Comparison of ENCODE assay signal across 29 mouse cellular contexts in the genomic region with DNA sequence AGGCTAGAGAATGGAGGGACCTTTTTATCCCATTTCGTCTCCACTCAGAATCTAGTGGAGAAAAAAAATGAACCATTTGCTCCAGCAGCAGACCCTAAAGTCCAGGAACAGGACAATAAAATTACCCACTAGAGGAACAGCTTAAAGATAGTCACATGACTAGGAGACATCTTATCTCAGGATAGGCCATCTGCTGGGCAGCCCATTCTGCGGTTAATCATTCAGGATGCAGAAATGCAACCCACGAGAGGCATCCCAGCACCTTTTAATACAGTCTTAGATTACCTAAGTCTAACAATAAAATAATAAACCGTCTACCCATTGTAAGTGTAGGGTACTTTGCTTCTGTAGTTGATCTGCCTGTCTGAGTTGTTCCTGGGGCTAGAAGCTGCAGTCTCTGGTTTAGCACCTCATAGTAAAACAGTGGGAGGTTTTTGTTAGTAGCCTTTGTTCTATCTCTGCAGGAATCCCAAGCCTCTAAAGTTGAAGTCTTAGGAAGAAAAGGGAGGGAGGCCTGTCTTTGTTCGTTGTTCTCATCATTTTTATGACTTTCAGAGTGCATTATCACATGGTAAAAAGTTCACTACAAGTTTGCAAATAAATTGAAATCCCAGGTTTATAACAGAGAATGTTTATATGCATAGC. TPM values are rescaled to one million over a fixed set of nuclear protein-coding genes. Genes with fewer than 3 reads are reported as not detected.
DNase-seq lines count a peak whose midpoint lies in the region; ATAC-seq and TF ChIP-seq lines count a peak whose summit lies in the region.
"Had no signal": no experiment of that assay in that cellular context is flagged by ENCODE, and none has a peak within 500 bp of the region (broad histone marks: within the 10 kb centered on the region; RNA-seq: fewer than 3 reads in every experiment).

No protein-coding gene starts in this region.

- H3K4me2 ChIP-seq in liver, embryonic 11.5 days: no peak overlapping the region
- no peak overlapping the region for H3K4me2 ChIP-seq in liver, postnatal 0 days (ENCODE audit: low read depth, low read length)
- H3K4me2 ChIP-seq in kidney, embryonic 16.5 days (replicated peaks; ENCODE audit: low read depth, low read length): no peak overlapping the region
- H3K4me2 ChIP-seq: embryonic facial prominence, embryonic 15.5 days; heart, embryonic 15.5 days; hindbrain, embryonic 13.5 days had no signal

- WGBS in liver, embryonic 11.5 days: 46% methylated on average over 5 of the region's 5 CpGs
- 42% methylated on average over 5 of the region's 5 CpGs for WGBS in liver, postnatal 0 days (ENCODE audit: insufficient replicate concordance)
- WGBS in kidney, embryonic 16.5 days: 43% methylated on average over 5 of the region's 5 CpGs

- no peak overlapping the region for H3K27ac ChIP-seq in liver, embryonic 11.5 days (ENCODE audit: low read depth, low read length)
- no peak overlapping the region for H3K27ac ChIP-seq in liver, postnatal 0 days (ENCODE audit: low read depth)
- no peak overlapping the region for H3K27ac ChIP-seq in kidney, embryonic 16.5 days (ENCODE audit: low read length)
- H3K27ac ChIP-seq: embryonic facial prominence, embryonic 15.5 days; forebrain, embryonic 10.5 days; gastrocnemius, adult 2 months; heart, embryonic 10.5 days; heart, embryonic 15.5 days; hindbrain, embryonic 13.5 days; hindbrain, postnatal 0 days had no signal

- no peaks in the 10 kb centered on the region for H3K9me3 ChIP-seq in liver, embryonic 11.5 days (ENCODE audit: control insufficient read depth, low read length)
- H3K9me3 ChIP-seq in liver, postnatal 0 days (ENCODE audit: low read length): no peaks in the 10 kb centered on the region
- no peaks in the 10 kb centered on the region for H3K9me3 ChIP-seq in kidney, embryonic 16.5 days (ENCODE audit: low read length)
- H3K9me3 ChIP-seq: embryonic facial prominence, embryonic 15.5 days; forebrain, embryonic 10.5 days; heart, embryonic 10.5 days; heart, embryonic 15.5 days; hindbrain, embryonic 13.5 days had no signal

- no peaks in the 10 kb centered on the region for H3K27me3 ChIP-seq in liver, embryonic 11.5 days (replicated peaks; ENCODE audit: control insufficient read depth, insufficient read depth, low read length)
- no peaks in the 10 kb centered on the region for H3K27me3 ChIP-seq in liver, postnatal 0 days (ENCODE audit: insufficient read depth, low read length)
- H3K27me3 ChIP-seq in kidney, embryonic 16.5 days (ENCODE audit: insufficient read depth, low read length): no peaks in the 10 kb centered on the region
- H3K27me3 ChIP-seq: CH12.LX; embryonic facial prominence, embryonic 15.5 days; heart, embryonic 15.5 days; hindbrain, embryonic 13.5 days had no signal

- TF ChIP-seq CTCF in liver, postnatal 0 days (IDR thresholded peaks at IDR 0.05; ENCODE audit: low read depth): no peak

- H3K4me1 ChIP-seq in liver, embryonic 11.5 days (replicated peaks; ENCODE audit: control insufficient read depth, insufficient read depth, low read length): no peaks in the 10 kb centered on the region
- H3K4me1 ChIP-seq in liver, postnatal 0 days (ENCODE audit: insufficient read depth): no peaks in the 10 kb centered on the region
- no peaks in the 10 kb centered on the region for H3K4me1 ChIP-seq in kidney, embryonic 16.5 days (ENCODE audit: insufficient read depth, low read length)
- H3K4me1 ChIP-seq: embryonic facial prominence, embryonic 15.5 days; hindbrain, embryonic 13.5 days had no signal

- H3K9ac ChIP-seq in liver, embryonic 11.5 days (ENCODE audit: low read depth, low read length): no peak overlapping the region
- H3K9ac ChIP-seq in liver, postnatal 0 days (replicated peaks): no peak overlapping the region
- no peak overlapping the region for H3K9ac ChIP-seq in kidney, embryonic 16.5 days (replicated peaks; ENCODE audit: low read length)
- H3K9ac ChIP-seq: embryonic facial prominence, embryonic 15.5 days; heart, embryonic 15.5 days; hindbrain, embryonic 13.5 days had no signal

- DNase-seq in liver, embryonic 11.5 days (ENCODE audit: low spot score): no peak
- DNase-seq in liver, postnatal 0 days: no peak
- DNase-seq in ES-CJ7 (ENCODE audit: low read depth, low spot score) (peak; percentile 62), MEL-GATA-1-ER (ENCODE audit: extremely low read depth, low read depth) (peak; percentile 52)
- no peak for DNase-seq in T-cell, adult 2 months (ENCODE audit: low spot score)
- DNase-seq: adrenal gland, postnatal 25 days; cerebellum, adult 18-20 months; cerebellum, adult 9-11 months; embryo, embryonic 11 days; gastrocnemius, adult 2 months; gastrocnemius, postnatal 36 days; heart, adult 18-20 months; heart, postnatal 14 days had no signal

- TF ChIP-seq EP300 in liver, postnatal 0 days (IDR thresholded peaks at IDR 0.05; ENCODE audit: low read depth): no peak

- H3K4me3 ChIP-seq in liver, embryonic 11.5 days (ENCODE audit: low read depth, low read length): no peak overlapping the region
- H3K4me3 ChIP-seq in liver, postnatal 0 days (ENCODE audit: low read depth, low read length): no peak overlapping the region
- H3K4me3 ChIP-seq in kidney, embryonic 16.5 days (ENCODE audit: low read length): no peak overlapping the region
- H3K4me3 ChIP-seq: embryonic facial prominence, embryonic 15.5 days; erythroblast, embryonic 14.5 days; forebrain, embryonic 10.5 days; gastrocnemius, adult 2 months; heart, embryonic 10.5 days; heart, embryonic 15.5 days; hindbrain, embryonic 13.5 days had no signal

- ATAC-seq in liver, embryonic 11.5 days (replicated peaks; ENCODE audit: low FRiP score): 0 out of 2 replicates have a peak, but pooled peaks have one; percentile 39
- no peak for ATAC-seq in liver, postnatal 0 days
- ATAC-seq in megakaryocyte-erythroid progenitor cell, adult 5-6 weeks (replicated peaks; ENCODE audit: low FRiP score, low TSS enrichment, poor library complexity, severe bottlenecking): peak; percentile 55
- ATAC-seq in kidney, embryonic 16.5 days (ENCODE audit: low FRiP score, low TSS enrichment): no peak
- ATAC-seq: activated CD4-positive, CD25-positive, alpha-beta regulatory T cell, adult 4 months; forebrain, embryonic 14.5 days; hindbrain, postnatal 0 days had no signal

- no peaks in the 10 kb centered on the region for H3K36me3 ChIP-seq in liver, embryonic 11.5 days (ENCODE audit: control insufficient read depth, insufficient read depth, low read length)
- H3K36me3 ChIP-seq in liver, postnatal 0 days (replicated peaks; ENCODE audit: insufficient read depth, low read length): no peaks in the 10 kb centered on the region
- no peaks in the 10 kb centered on the region for H3K36me3 ChIP-seq in kidney, embryonic 16.5 days (ENCODE audit: insufficient read depth, low read length)
- H3K36me3 ChIP-seq: embryonic facial prominence, embryonic 15.5 days; forebrain, embryonic 10.5 days; heart, embryonic 10.5 days; heart, embryonic 15.5 days; hindbrain, embryonic 13.5 days had no signal

RNA-seq across cellular contexts. Expression of gene Cd70, which starts 21.2 kb away (rescaled TPM):
- polyA plus RNA-seq in liver, embryonic 11.5 days (2014; fragmentation: Nextera tagmentation; extraction: Ambion mirVana): not detected in 2 replicates
- not detected in 2 replicates for polyA plus RNA-seq in liver, postnatal 0 days (2015; fragmentation: Nextera tagmentation; extraction: Ambion mirVana)
- total RNA-seq in megakaryocyte-erythroid progenitor cell, adult 5-6 weeks (2014; fragmentation: Nextera tagmentation): not detected in 2 replicates
- total RNA-seq in megakaryocyte-erythroid progenitor cell, adult 5-6 weeks (2017): not detected in 2 replicates
- not detected in 2 replicates for polyA plus RNA-seq in kidney, embryonic 16.5 days (2015; fragmentation: Nextera tagmentation; extraction: Ambion mirVana)
- total RNA-seq: adrenal gland, adult 18-20 months; adrenal gland, postnatal 25 days; gastrocnemius, adult 2 months; gastrocnemius, postnatal 36 days; heart, adult 18-20 months; heart, postnatal 14 days; hematopoietic stem cell, adult 5-6 weeks had no signal
- polyA plus RNA-seq: embryonic facial prominence, embryonic 11.5 days; embryonic facial prominence, embryonic 15.5 days; erythroblast, embryonic 14.5 days; forebrain, embryonic 10.5 days; heart, embryonic 10.5 days; heart, embryonic 15.5 days; intestine, embryonic 14.5 days had no signal

RNA-seq across cellular contexts. Expression of gene Tnfsf14, which starts 23.2 kb away (rescaled TPM):
- 0.73 and 1.2 TPM in 2 replicates for polyA plus RNA-seq in liver, embryonic 11.5 days (2014; fragmentation: Nextera tagmentation; extraction: Ambion mirVana)
- 1.7 and 1.9 TPM in 2 replicates for polyA plus RNA-seq in liver, postnatal 0 days (2015; fragmentation: Nextera tagmentation; extraction: Ambion mirVana)
- total RNA-seq in megakaryocyte-erythroid progenitor cell, adult 5-6 weeks (2014; fragmentation: Nextera tagmentation): 1.0 and 1.2 TPM in 2 replicates
- total RNA-seq in megakaryocyte-erythroid progenitor cell, adult 5-6 weeks (2017): 0.99 and 1.6 TPM in 2 replicates
- 0.09 and 0.19 TPM in 2 replicates for polyA plus RNA-seq in kidney, embryonic 16.5 days (2015; fragmentation: Nextera tagmentation; extraction: Ambion mirVana)
- total RNA-seq: adrenal gland, postnatal 25 days; gastrocnemius, adult 2 months; hindbrain, postnatal 0 days had no signal
- polyA plus RNA-seq: forebrain, embryonic 14.5 days; heart, embryonic 15.5 days; hindbrain, postnatal 0 days; intestine, embryonic 14.5 days had no signal

RNA-seq across cellular contexts. Expression of gene C3, which starts 57.2 kb away (rescaled TPM):
- polyA plus RNA-seq in liver, embryonic 11.5 days (2014; fragmentation: Nextera tagmentation; extraction: Ambion mirVana): 71.7 and 82.8 TPM in 2 replicates
- 1,136 and 1,364 TPM in 2 replicates for polyA plus RNA-seq in liver, postnatal 0 days (2015; fragmentation: Nextera tagmentation; extraction: Ambion mirVana)
- 8.9 TPM in 1 of 2 replicates, not detected in the other for total RNA-seq in megakaryocyte-erythroid progenitor cell, adult 5-6 weeks (2014; fragmentation: Nextera tagmentation)
- 1.7 and 7.1 TPM in 2 replicates for total RNA-seq in megakaryocyte-erythroid progenitor cell, adult 5-6 weeks (2017)
- polyA plus RNA-seq in kidney, embryonic 16.5 days (2015; fragmentation: Nextera tagmentation; extraction: Ambion mirVana): 1.1 and 2.4 TPM in 2 replicates

Comparison
In these comparisons a context has a peak if more than half of its experiments do, and no peak if none do; other contexts are left out.
1. ATAC-seq: peak in liver, embryonic 11.5 days (single experiment) and megakaryocyte-erythroid progenitor cell, adult 5-6 weeks (single experiment); none in liver, postnatal 0 days (single experiment) and kidney, embryonic 16.5 days (single experiment).
2. DNase-seq: peak in ES-CJ7 (single experiment) and MEL-GATA-1-ER (single experiment); none in liver, embryonic 11.5 days (single experiment), liver, postnatal 0 days (single experiment) and T-cell, adult 2 months (single experiment).
3. RNA of gene C3, which starts 57.2 kb away (polyA plus RNA-seq): 1,136 to 1,364 TPM in liver, postnatal 0 days and 71.7 to 82.8 TPM in liver, embryonic 11.5 days; 1.1 to 2.4 TPM in kidney, embryonic 16.5 days; every median in the first group is over 10 times any median in the second.